ENCODE assay signal across 9 mouse cellular contexts in the genomic region with DNA sequence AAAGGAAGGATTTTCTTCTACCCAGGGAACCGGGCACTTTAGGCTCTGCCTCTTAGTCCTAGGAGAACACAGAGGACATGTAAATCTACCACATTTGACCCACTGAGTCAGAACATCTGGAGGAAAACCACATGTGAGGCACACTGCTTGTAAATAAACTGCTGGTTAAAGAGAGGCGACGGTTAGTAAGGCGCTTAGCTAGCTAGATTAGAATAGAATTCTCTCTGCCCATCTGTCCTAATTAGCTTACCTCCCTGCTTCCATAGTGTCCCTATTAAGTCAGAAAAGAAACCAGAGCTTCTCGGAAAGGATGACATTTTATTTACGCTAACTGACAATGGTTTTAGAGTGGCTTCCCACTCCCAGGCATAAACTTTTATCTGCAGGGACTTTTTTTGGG.
"Had no signal": no experiment of that assay in that cellular context is flagged by ENCODE, and none has a peak within 500 bp of the region (broad histone marks: within the 10 kb centered on the region; RNA-seq: fewer than 3 reads in every experiment).

A gene (plus strand): TSS at position 263 of the 400 bp plus-strand sequence.

- DNase-seq: lung, adult 18-20 months; lung, embryonic 14.5 days; lung, postnatal 10 days; lung, postnatal 4 days; midbrain, embryonic 14.5 days; right cerebral cortex, postnatal 14 days; thymus, adult 2 months; thymus, postnatal 25 days; thymus, postnatal 4 days had no signal
